Mouse (Mus musculus): Measurements from ENCODE around the gene Hist2h4.

Hist2h4 gene

DNA sequence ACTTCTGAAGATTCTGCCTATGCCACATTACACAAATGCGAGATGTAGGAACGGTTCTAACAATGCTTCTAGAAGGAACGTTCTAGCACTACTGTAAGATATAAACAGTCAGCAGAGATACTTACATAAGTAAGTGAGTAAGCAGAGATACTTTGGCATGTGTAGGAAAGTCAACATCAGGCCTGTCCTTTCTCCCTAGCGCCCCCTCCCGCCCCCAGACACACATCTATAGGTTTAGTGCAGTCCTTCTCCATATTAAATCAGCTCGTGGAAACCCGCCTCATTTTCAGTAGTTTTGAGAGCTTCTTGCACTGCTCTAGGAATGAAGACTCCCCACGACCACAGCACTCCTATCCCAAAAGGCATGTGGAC is 14.3 kb upstream of the Hist2h4 start:
- no peak for TF ChIP-seq GATA4 (IDR thresholded peaks at IDR 0.05; ENCODE audit: insufficient replicate concordance, low read length)

GRCm38 (mm10) chr3:96273591-96274465 is 10.7 kb upstream of the Hist2h4 start:
- no peak for TF ChIP-seq GATA4 (IDR thresholded peaks at IDR 0.05; ENCODE audit: insufficient replicate concordance, low read length)

DNA sequence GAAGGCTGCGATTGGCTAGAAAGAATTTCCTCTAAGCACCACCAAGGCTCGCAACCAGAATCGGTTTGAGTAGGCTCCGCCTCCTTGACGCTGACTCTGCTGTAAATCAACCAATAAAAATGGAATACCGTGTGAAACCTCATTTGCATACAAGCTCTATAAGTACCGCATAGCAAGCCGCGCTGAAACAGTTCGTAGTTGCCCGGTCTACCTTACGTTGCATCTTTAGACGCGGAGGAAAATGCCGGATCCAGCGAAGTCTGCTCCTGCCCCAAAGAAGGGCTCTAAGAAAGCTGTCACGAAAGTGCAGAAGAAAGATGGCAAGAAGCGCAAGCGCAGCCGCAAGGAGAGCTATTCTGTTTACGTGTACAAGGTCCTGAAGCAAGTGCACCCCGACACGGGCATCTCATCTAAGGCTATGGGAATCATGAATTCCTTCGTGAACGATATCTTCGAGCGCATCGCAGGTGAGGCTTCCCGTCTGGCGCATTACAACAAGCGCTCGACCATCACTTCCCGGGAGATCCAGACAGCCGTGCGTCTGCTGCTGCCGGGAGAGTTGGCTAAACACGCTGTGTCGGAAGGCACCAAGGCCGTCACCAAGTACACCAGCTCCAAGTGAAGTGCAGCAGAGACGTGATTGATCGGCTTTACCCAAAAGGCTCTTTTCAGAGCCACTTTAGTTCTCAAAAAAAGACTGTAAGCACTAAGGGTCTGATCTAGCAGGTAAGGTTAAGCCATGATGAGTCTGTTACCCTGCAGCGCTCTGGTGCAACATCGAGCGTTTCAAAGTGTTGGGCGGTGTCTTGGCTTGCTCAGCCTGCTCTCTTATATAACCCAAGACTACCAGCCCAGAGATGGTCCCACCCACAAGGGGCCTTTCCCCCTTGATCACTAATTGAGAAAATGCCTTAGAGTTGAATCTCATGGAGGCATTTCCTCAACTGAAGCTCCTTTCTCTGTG is 6.7 kb upstream of the Hist2h4 start, which contains the start of gene Hist2h2bb:
Gene Hist2h2bb, plus strand, starts transcription at position 242 of the 964 bp plus-strand sequence.
- no peak for TF ChIP-seq GATA4 (IDR thresholded peaks at IDR 0.05; ENCODE audit: insufficient replicate concordance, low read length)

DNA sequence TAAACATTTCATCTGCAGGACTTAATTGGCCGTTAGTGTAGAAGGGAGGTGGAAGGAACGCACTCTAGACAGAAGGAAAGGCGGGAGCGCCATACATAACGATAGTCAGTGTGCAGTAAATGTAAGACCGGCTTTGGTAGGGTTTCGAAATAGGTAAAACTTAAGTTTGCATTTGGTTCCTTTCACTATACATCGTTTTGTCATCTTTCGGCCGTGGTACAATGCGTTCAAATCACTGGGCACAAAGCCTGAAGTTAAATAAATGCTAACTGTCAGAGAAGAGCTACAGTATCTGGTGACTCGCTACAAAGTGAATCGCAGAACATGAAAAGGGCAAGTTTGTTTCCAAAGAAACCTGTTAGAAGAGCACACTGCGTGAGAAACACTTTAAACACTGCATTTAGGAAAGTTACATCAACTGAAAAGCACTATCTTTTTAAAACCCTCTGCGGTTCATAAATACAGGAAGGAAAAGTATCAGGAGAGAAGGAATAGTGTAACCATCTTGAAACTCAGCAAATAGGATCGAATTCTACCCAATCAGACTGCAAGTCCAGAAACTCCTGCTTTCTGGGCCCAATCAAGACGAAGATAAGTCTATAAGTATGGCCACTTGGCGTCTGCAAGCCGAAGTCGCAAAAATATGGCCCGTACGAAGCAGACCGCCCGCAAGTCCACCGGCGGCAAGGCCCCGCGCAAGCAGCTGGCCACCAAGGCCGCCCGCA is 5.1 kb upstream of the Hist2h4 start, which contains the start of gene Hist2h3b:
Gene Hist2h3b, plus strand, starts transcription at position 604 of the 725 bp plus-strand sequence.
- TF ChIP-seq GATA4 (IDR thresholded peaks at IDR 0.05; ENCODE audit: insufficient replicate concordance, low read length), result no peak

DNA sequence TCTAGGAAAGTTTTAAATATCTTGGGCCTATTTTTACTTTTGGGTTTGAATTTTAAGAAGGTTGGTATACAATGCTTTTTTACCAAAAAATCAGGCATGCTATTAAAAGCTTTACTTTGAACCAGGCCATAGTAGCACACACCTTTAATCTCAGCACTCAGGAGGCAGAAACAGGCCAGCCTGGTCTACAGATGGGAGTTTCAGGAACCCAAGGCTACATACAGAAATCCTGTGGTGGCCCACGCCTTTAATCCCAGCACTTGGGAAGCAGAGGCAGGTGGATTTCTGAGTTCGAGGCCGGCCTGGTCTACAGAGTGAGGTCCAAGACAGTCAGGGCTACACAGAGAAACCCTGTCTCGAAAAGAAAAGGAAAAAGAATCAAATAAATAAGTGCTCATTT is 4.4 kb upstream of the Hist2h4 start:
- TF ChIP-seq GATA4 (IDR thresholded peaks at IDR 0.05; ENCODE audit: insufficient replicate concordance, low read length), result no peak

GRCm38 (mm10) chr3:96266132-96266710 is 3.1 kb upstream of the Hist2h4 start:
- no peak for TF ChIP-seq GATA4 (IDR thresholded peaks at IDR 0.05; ENCODE audit: insufficient replicate concordance, low read length)

DNA sequence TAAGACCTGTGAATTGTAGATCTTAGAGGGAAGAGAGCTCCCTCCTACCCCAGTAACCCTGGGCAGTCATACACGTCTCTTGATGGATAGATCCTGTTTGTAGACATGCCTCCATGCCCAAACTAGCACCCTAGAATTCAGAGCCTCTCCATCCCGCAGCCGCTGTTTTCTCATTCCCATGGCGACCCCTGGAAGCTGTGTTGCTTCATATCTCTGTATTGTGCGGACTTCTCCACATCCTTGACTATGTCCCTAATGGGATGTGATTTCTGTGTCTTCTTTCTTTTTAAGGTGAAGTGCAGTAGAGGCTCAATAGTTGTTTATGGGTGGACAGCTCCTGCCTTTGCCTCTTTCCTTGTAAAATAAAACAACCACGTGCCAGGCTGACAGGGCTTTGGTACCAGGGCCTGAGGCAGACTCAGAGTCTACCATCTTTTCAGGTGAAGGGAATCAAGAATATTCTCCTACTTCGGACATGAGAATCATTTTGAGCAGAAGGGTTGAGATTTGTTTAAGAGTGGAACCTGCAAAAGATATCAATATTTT is 1.4 kb upstream of the Hist2h4 start:
- TF ChIP-seq GATA4 (IDR thresholded peaks at IDR 0.05; ENCODE audit: insufficient replicate concordance, low read length), result no peak

GRCm38 (mm10) chr3:96263558-96264403 is 670 bp upstream of the Hist2h4 start:
- no peak for TF ChIP-seq GATA4 (IDR thresholded peaks at IDR 0.05; ENCODE audit: insufficient replicate concordance, low read length)

DNA sequence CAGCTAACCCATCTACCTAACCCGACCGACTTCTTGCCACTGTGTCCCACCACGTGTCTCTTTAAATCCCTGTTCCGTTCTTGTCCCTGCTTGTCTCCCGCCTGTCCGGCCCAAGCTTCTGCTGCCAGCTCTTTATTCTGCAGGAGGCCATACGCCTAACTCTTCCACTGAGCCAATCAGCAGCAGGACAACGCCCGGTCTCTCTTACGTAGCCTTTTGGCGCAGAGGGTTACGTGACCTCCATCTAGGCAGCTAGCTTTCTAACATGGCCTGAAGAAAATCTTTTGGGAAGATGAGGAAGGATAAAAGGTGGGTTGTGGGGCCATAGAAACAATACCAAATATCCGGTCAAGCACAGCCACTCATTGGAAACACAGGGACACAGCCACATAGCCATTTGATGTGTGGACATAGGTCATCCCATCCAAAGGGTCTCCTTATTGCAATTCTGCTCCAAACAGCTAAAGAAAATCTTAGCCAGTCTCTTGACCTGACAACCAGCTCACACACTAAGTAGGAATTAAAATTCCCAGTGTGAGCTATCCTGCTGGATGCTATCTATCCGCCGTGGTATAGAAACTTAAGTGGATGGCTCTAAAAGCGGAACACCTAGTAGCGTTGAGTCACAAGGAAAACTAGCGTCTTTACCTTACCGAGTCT is 765 bp downstream of the Hist2h4 start:
- TF ChIP-seq GATA4 (IDR thresholded peaks at IDR 0.05; ENCODE audit: insufficient replicate concordance, low read length), result no peak

DNA sequence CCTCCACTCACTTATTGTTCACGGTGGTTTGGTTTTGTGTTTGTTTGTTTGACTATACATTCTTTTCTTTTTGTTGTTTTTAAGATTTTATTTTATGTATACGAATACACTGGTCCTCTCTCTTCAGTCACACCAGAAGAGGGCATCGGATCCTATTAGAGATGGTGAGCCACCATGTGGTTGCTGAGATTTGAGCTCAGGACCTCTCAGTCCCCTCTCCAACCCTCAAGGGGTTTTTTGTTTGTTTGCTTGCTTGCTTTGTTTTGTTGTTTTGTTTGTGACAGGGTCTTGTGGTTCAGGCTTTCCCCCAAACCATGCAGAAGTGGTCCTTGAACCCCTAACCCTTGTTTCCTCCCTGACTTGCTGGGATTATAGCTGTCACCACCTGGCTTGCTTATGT is 1.5 kb downstream of the Hist2h4 start:
- TF ChIP-seq GATA4 (IDR thresholded peaks at IDR 0.05; ENCODE audit: insufficient replicate concordance, low read length), result no peak

DNA sequence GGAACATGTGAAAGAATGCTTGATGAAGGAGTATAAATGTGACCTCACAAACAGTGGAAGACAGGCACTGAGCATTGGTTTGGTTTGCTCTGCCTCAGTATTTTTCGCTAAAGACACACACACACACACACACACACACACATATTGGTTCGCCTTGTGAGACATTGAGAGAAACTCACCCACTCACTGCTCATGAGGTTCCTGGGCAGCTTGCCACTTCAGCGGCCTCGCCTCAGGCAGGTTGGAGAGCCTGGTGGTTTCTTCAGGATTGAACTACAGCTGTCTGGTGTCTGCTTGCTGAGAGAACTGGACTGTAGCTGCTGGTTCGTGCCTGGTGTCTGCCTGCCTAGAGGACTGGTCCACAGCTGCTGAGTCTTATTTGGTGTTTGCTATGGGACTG is 2.9 kb downstream of the Hist2h4 start:
- TF ChIP-seq GATA4 (IDR thresholded peaks at IDR 0.05; ENCODE audit: insufficient replicate concordance, low read length), result no peak

DNA sequence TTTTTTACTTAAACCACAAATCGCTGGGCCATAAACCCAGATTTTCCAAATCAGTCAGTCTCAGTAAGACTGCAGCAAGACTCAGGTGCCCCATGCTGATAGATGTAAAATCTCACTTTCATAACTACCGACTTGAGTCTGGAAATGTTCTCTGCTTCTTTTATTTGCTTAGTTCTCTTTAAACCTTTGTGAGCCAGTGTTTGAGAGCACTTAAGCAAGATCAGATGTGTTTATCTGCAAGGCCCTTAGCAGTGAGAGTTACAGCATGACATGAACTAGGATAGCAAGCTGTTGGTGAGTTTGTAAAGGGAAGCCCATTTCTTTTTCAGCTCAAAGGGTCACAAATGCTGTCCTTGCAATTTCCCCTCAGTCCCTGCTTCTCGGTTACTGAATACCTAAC is 5.9 kb downstream of the Hist2h4 start:
- TF ChIP-seq GATA4 (IDR thresholded peaks at IDR 0.05; ENCODE audit: insufficient replicate concordance, low read length), result no peak
